Mouse (Mus musculus) kidney, adult 11 months (tissue): Measurements from ENCODE around the gene Prrc2c.
"Not testable (repeated sequence)": the region's sequence is repeated elsewhere in the genome, so short reads cannot be mapped to it uniquely, and the experiment has no call there.

Source experiments
- DNase-seq: peaks from one replicate; pipeline ENCODE4 v3.0.0; 2022

Gene Prrc2c

DNA sequence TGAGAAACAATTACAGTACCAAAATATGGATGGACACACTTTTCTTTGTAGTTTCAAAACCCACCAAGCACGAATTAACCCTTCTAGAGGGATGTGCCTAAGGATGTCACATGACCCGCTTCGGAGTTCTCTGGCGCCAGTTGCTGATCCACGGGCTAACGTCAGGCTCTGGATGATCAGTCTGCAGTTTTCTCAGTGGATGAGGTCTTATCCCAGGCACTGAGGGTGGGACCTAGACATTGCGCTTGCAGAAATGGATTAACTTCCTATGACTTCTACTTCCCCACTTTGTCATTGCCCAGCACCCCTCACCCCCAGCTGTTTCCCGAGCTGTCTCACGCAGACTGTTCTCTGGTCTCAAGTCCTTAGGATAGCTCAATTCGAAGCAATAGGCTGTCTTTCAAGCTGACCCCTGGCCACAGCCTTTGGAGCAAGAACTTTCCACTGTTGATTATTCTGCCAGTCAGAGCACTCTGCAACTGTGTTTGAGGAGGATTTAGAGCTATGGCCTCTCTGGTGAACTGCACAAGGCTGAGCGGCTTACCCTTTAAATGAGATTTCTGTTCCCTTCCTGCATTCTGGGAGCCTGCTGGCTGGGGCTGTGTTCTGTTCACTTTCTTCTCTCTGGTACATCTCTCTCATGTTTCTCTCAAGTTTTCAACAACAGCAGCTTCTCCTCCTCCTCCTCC, 74.7 kb downstream of the Prrc2c start:
- no peak for DNase-seq

DNA sequence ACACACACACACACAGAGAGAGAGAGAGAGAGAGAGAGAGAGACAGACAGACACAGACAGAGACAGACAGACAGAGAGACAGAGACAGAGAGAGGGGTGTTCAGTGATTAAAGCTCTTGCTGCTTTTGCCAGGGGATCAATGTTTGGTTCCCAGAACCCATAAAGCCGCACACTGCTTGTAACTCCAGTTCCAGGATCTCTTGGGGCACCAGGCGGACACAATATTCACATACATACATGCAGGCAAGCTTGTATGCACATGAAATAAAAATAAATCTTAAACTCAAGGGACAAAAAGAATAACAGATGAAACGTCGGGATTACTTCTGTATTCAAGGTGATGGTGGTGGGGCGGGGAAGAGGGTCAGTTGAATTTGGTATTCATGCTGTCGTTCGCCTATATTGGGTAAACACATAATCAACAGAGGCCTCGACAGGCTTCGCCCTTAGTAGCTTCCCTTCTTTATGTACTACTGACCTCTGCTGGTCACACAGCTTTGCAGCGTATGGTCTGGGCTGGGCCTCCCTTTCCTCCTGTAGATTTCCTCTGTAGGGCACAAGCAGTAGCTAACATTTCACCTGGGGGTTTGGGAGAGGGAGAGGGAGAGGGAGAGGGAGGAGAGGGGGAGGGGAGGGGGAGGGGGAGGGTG, 75.4 kb downstream of the Prrc2c start:
- DNase-seq, result peak; percentile 55

- DNase-seq, result no peak
These were observed 80.0 kb downstream of the Prrc2c start for GRCm38 (mm10) chr1:162660276-162660860.

DNA sequence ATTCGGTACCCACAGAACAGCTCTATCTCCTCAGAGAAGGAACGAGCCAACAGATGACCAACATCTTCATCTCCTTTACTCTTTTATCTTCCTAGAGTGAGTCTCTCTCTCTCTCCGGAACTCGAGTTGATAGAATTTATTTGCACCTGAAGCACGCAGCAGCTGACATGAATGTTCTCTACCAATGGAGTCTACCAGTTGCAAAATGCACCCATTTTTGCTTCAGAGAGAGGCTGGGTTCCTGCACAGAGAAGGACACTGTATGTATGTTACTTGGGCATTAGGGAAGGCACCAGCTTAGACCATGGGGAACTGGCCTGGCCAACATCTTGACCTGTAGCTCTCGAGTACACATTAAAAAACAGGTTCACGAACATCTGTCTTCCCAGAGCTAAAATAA, 82.2 kb downstream of the Prrc2c start, which contains the start of gene Myocos:
Myocos (minus strand) TSS at position 101 of the 400 bp plus-strand sequence.
- no peak for DNase-seq

- no peak for DNase-seq
These were observed 91.9 kb downstream of the Prrc2c start for GRCm38 (mm10) chr1:162648416-162648815.

- DNase-seq, result no peak
These were observed 94.2 kb downstream of the Prrc2c start for GRCm38 (mm10) chr1:162646083-162646686.

DNA sequence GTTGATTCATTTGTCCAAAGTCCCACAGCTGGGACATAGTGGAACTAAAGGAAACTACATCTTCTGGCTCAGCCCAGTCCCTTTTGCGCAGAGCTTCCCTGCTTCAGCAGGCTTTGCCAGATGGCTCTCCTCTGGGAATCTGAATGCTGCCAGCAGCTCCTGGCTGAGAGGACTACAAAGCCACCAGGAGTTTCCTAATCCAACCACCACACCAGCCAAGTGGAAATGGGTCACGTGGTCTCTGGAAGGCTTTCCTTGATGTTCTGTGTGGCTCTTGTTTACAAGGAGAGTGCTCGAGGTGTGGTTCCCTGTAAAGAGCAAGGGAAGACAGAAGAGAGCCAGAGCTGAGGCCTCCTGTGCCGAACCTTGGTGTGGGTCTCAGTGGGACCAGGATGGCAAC, 96.6 kb downstream of the Prrc2c start:
- DNase-seq, result peak; percentile 31

GRCm38 (mm10) chr1:162642591-162642990, 97.8 kb downstream of the Prrc2c start:
- DNase-seq, result no peak

GRCm38 (mm10) chr1:162639861-162640260, 100.5 kb downstream of the Prrc2c start:
- no peak for DNase-seq

DNA sequence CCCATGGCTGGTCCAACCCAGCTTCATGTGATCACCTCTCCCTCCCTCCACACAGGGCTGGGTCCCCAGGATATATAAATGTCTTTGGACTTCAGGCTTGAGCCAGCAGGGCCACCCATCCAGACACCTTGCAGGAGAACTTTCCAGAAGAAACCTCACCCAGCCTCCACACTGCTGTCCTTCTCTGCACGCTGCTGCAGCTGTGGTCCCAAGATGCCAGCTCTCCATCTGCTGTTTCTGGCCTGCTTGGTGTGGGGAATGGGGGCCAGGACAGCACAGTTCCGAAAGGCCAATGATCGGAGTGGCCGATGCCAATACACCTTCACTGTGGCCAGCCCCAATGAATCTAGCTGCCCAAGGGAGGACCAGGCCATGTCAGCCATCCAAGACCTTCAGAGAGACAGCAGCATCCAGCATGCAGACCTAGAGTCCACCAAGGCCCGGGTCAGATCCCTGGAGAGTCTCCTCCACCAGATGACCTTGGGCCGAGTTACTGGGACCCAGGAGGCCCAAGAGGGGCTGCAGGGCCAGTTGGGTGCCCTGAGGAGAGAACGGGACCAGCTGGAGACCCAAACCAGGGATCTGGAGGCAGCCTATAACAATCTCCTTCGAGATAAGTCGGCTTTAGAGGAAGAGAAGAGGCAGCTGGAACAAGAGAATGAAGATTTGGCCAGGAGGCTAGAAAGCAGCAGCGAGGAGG, 101.2 kb downstream of the Prrc2c start, which contains the start of gene Myoc:
Myoc (plus strand) TSS at position 105 of the 700 bp plus-strand sequence.
- no peak for DNase-seq

- DNase-seq, result no peak
These were observed 101.8 kb downstream of the Prrc2c start for GRCm38 (mm10) chr1:162638535-162638934.

DNA sequence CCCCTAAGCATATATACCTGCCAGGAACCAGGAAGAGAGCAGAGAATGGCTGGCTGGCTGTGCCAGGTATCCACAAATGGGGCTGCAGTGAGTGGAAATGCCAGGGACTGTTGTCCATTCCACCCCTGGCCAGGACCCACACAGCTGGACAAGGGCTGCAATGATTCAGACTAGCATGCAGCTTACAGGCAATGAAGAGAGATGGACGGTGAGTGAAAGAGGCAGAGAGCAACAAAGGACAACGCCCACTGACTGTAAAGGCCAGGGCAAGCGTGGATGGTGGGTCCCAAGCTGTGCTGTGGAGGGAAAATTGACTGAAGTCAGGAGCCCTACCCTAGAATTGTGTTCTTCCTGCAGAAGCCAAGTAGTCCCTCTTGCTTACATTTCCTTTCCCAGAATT, 103.8 kb downstream of the Prrc2c start:
- DNase-seq, result no peak

- DNase-seq, result peak; percentile 11
These were observed 104.9 kb downstream of the Prrc2c start for GRCm38 (mm10) chr1:162635291-162635931.

GRCm38 (mm10) chr1:162628326-162628725, 112.0 kb downstream of the Prrc2c start:
- DNase-seq, result not testable (repeated sequence)

- DNase-seq, result peak; percentile 28
These were observed 112.5 kb downstream of the Prrc2c start for GRCm38 (mm10) chr1:162627821-162628220.

- DNase-seq, result no peak
These were observed 115.1 kb downstream of the Prrc2c start for GRCm38 (mm10) chr1:162625229-162625628.

DNA sequence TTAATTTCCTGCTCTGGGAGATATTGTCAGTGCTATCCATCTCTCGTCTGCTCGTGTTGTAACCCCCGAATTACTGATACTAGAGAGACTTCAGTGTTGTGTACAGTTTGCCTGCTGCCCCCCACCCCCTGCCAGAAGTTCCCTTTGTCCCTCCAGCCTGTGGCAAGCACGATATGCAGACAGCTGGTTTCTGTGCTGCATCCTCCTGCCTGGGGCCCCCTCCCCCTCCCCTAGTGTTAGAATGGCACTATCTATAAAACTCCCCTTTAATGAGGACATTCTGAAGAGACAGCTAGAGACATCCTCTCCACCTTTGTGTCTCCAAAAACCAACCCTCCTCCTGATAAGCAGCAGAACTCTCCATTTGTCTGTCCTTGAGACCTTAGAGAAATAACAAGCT, 116.5 kb downstream of the Prrc2c start:
- DNase-seq, result no peak
